Mouse (Mus musculus) CH12.LX (cell line): Measurements from ENCODE around the gene Fgfr2. TPM values are rescaled to one million over a fixed set of nuclear protein-coding genes. Genes with fewer than 3 reads are reported as not detected.

ENCODE experiments used
- DNase-seq: peaks from one replicate; pipeline ENCODE4 v3.0.0-alpha.2; 2013; ENCODE audit errors: extremely low read depth
- H3K27ac ChIP-seq: 2 replicates; pipeline ENCODE4 v1.5.1; 2012; ENCODE audit warnings: low read depth, mild to moderate bottlenecking, control low read depth, moderate library complexity; ENCODE audit not compliant: insufficient read depth
- H3K27me3 ChIP-seq: replicated peaks from 2 replicates; pipeline ENCODE3; 2012; ENCODE audit warnings: inconsistent platforms
- H3K36me3 ChIP-seq, 2 experiments: replicated peaks in 1 of 2; 2 replicates each; pipeline versions ENCODE3 to v1.6.1; 2012; ENCODE audit warnings: inconsistent platforms in 1 of 2, low read length in 1 of 2, mild to moderate bottlenecking in 1 of 2, mixed read lengths in 1 of 2, moderate library complexity in 1 of 2; ENCODE audit not compliant: control insufficient read depth in 1 of 2, insufficient read depth in 1 of 2
- H3K4me1 ChIP-seq, 2 experiments: 2 replicates each; pipeline ENCODE4 v1.6.1; 2012; ENCODE audit warnings: inconsistent platforms in 1 of 2, moderate library complexity in 1 of 2; ENCODE audit not compliant: insufficient read depth in 2 of 2, control insufficient read depth in 1 of 2
- H3K4me2 ChIP-seq: 2 replicates; pipeline ENCODE4 v1.6.1; 2012; ENCODE audit warnings: low read depth, mild to moderate bottlenecking, control low read depth; ENCODE audit not compliant: poor library complexity, insufficient read depth, severe bottlenecking
- H3K4me3 ChIP-seq, 3 experiments: fragments of 150-350 bp in 1 of 3; sonication (generic) in 1 of 3; replicated peaks in 1 of 3; 2 replicates each; pipeline versions ENCODE3 to v1.5.1; 2011 to 2012; ENCODE audit warnings: low read depth in 2 of 3, low read length in 2 of 3, mild to moderate bottlenecking in 2 of 3, moderate library complexity in 2 of 3, control low read depth in 1 of 3, improper control_type of control experiment in 1 of 3, inconsistent platforms in 1 of 3, mixed read lengths in 1 of 3; ENCODE audit not compliant: poor library complexity in 1 of 3
- H3K79me2 ChIP-seq: replicated peaks from 2 replicates; pipeline ENCODE4 v1.6.1; 2012; ENCODE audit warnings: mild to moderate bottlenecking, moderate library complexity; ENCODE audit not compliant: control insufficient read depth, poor library complexity, insufficient read depth, severe bottlenecking; ENCODE audit errors: extremely low read depth
- H3K9ac ChIP-seq: 2 replicates; pipeline ENCODE4 v1.6.1; 2012; ENCODE audit warnings: low read depth, mild to moderate bottlenecking, control low read depth, moderate library complexity; ENCODE audit not compliant: insufficient read depth
- H3K9me3 ChIP-seq: replicated peaks from 2 replicates; pipeline ENCODE3; 2012; ENCODE audit warnings: low read length, inconsistent platforms, mixed read lengths
- CHD2 ChIP-seq: IDR thresholded peaks from 2 replicates; pipeline ENCODE4 v1.6.1; 2011; ENCODE audit warnings: low read length, improper control_type of control experiment
- CTCF ChIP-seq, 2 experiments: IDR thresholded peaks in 1 of 2; conservative IDR thresholded peaks in 1 of 2; 2 replicates each; pipeline ENCODE4 v1.5.1; 2011 to 2012; ENCODE audit warnings: low read depth in 2 of 2, low read length in 2 of 2, improper control_type of control experiment in 1 of 2, inconsistent platforms in 1 of 2, mild to moderate bottlenecking in 1 of 2, moderate library complexity in 1 of 2
- ELF1 ChIP-seq: IDR thresholded peaks from 2 replicates; pipeline ENCODE4 v1.6.1; 2014; ENCODE audit warnings: low read depth, mild to moderate bottlenecking, inconsistent platforms, low read length, improper control_type of control experiment
- JUN ChIP-seq: IDR thresholded peaks from 2 replicates; pipeline ENCODE4 v1.6.1; 2011; ENCODE audit warnings: low read depth, mild to moderate bottlenecking, low read length, improper control_type of control experiment, moderate library complexity; ENCODE audit not compliant: insufficient read depth
- MXI1 ChIP-seq: IDR thresholded peaks from 2 replicates; pipeline ENCODE4 v1.6.1; 2011; ENCODE audit warnings: mild to moderate bottlenecking, low read depth, low read length, improper control_type of control experiment
- NRF1 ChIP-seq: IDR thresholded peaks from 2 replicates; pipeline ENCODE4 v1.6.1; 2014; ENCODE audit warnings: low read depth, mild to moderate bottlenecking, inconsistent platforms, low read length, improper control_type of control experiment, moderate library complexity
- POLR2A ChIP-seq: IDR thresholded peaks from 2 replicates; pipeline ENCODE4 v1.6.1; 2011; ENCODE audit warnings: low read depth, mild to moderate bottlenecking, improper control_type of control experiment, low read length
- RCOR1 ChIP-seq: conservative IDR thresholded peaks from 2 replicates; pipeline ENCODE4 v1.6.1; 2012; ENCODE audit warnings: low read depth, mild to moderate bottlenecking, inconsistent platforms, low read length, improper control_type of control experiment
- SIN3A ChIP-seq: IDR thresholded peaks from 2 replicates; pipeline ENCODE4 v1.6.1; 2012; ENCODE audit warnings: low read length, improper control_type of control experiment, inconsistent platforms
- TBP ChIP-seq: conservative IDR thresholded peaks from 2 replicates; pipeline ENCODE4 v1.6.1; 2011; ENCODE audit warnings: low read depth, low read length, improper control_type of control experiment
- ZKSCAN1 ChIP-seq: IDR thresholded peaks from 2 replicates; pipeline ENCODE4 v1.6.1; 2012; ENCODE audit warnings: low read depth, inconsistent platforms, low read length, improper control_type of control experiment, borderline replicate concordance
- ZMIZ1 ChIP-seq: IDR thresholded peaks from 2 replicates; pipeline ENCODE4 v1.6.1; 2012; ENCODE audit warnings: low read depth, mild to moderate bottlenecking, inconsistent platforms, low read length, improper control_type of control experiment
- dilution Hi-C: fragments of 300-500 bp; cut with MboI; formaldehyde crosslinking; loops from 2 replicates; pipeline ENCODE4 v1.14.3; 2020; ENCODE audit warnings: low sequenced_read_pairs; ENCODE audit not compliant: extremely low pct_unique_long_range_greater_than_20kb, extremely low pct_ligation_motif_present
- in situ Hi-C: fragments of 300-500 bp; cut with MboI; formaldehyde crosslinking; loops from 3 replicates; pipeline ENCODE4 v1.14.3; 2019; ENCODE audit warnings: low sequenced_read_pairs, low pct_ligation_motif_present, low pct_unique_long_range_greater_than_20kb, mixed read lengths
- polyA plus RNA-seq: library from polyadenylated mRNA; unstranded; fragments of >175 nt; gene quantifications from 2 replicates; pipeline ENCODE4 v1.2.1, GENCODE M21; 2012; ENCODE audit warnings: low read depth; ENCODE audit not compliant: insufficient read length
- total RNA-seq, 2 experiments: library from RNA; depleted of rRNA; stranded (reverse); fragments of 300-350 nt in 1 of 2; fragments of >200 nt in 1 of 2; gene quantifications; 2 replicates each; pipeline ENCODE4 v1.2.3; 2012 to 2014

Fgfr2 gene
- total and polyA plus RNA-seq, 3 experiments = not detected

GRCm38 (mm10) chr7:132972079-132972478 lies 151.1 kb downstream of the Fgfr2 start:
- Histone ChIP-seq H3K9me3 (no peaks in the 10 kb centered on the region), H3K9ac (no peak overlapping the region), H3K36me3 (peaks cover 8 to 50% of the 10 kb centered on the region in 2 experiments), H3K4me1 (no peaks in the 10 kb centered on the region), H3K27ac (no peak overlapping the region), H3K27me3 (no peaks in the 10 kb centered on the region), H3K79me2 (no peaks in the 10 kb centered on the region), H3K4me3 (no peak overlapping the region), H3K4me2 (no peak overlapping the region)
- in situ Hi-C loops (no loop called here), dilution Hi-C loops (no loop called here)
- DNase-seq = no peak
- TF ChIP-seq CHD2 (no peak), ZMIZ1 (no peak), SIN3A (no peak), POLR2A (no peak)

DNA sequence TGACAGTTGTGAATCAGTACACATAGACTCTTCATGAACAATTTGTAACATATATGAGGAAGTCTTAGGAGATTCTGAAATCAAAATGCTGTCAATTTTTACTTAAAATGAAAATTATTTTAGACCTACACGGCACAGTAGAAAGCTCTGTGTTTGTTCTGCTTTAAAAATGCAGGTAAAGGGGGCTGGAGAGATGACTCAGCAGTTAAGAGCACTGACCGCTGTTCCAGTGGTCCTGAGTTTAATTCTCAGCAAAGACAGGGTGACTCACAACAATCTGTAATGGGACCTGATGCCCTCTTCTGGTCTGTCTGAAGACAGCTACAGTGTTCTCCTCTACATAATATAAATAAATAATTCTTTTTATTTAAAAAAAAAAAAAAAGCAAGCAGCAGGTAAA lies 157.4 kb downstream of the Fgfr2 start:
- Histone ChIP-seq H3K9ac (no peak overlapping the region), H3K79me2 (0 out of 2 replicates have a peak, but pooled peaks cover 2% of the 10 kb centered on the region), H3K27ac (no peak overlapping the region), H3K9me3 (no peaks in the 10 kb centered on the region), H3K4me2 (no peak overlapping the region), H3K27me3 (no peaks in the 10 kb centered on the region), H3K4me3 (no peak overlapping the region), H3K36me3 (peaks cover 2 to 25% of the 10 kb centered on the region in 2 experiments), H3K4me1 (peaks cover 0 to 15% of the 10 kb centered on the region in 2 experiments; a peak in 2 of 4 replicates)
- dilution Hi-C loops (no loop called here), in situ Hi-C loops (loop anchor here (5.0 kb wide), 1 partner anchor 33 kb away; the partner anchor contains the start of gene Zranb1)
- DNase-seq = no peak
- TF ChIP-seq POLR2A = no peak
- TF ChIP-seq NRF1 = no peak
- TF ChIP-seq RCOR1 = no peak
- TF ChIP-seq CTCF (conservative IDR thresholded peaks at IDR 0.05 in 1 of 2, IDR thresholded peaks at IDR 0.05 in 1 of 2; ENCODE audit: low read depth in 2 of 2, low read length in 2 of 2) = 0 out of 4 replicates have a peak, but pooled peaks of 1 of the 2 experiments have one; percentile 8
- no peak for TF ChIP-seq ELF1

DNA sequence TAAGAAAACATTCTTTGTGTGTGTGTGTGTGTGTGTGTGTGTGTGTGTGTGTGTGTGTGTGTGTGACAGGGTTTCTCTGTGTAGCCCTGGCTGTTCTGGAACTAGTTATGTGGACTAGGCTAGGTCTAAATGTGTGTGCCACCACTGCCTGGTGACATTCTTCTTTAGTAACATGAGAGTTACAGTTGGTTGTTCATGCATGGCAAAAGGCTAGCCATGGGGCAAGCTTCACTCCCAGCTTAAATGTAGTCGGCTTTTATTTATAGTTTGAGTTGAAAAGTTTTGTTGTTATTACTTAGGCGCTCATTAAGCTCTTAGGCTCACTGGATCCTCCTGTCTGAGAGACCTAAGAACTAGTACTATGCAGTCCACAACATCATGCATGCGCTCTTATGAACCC lies 158.8 kb downstream of the Fgfr2 start:
- Histone ChIP-seq H3K9ac (no peak overlapping the region), H3K4me3 (no peak overlapping the region), H3K36me3 (peaks cover 2 to 22% of the 10 kb centered on the region in 2 experiments), H3K4me1 (peaks cover 0 to 15% of the 10 kb centered on the region in 2 experiments; a peak in 2 of 4 replicates), H3K9me3 (no peaks in the 10 kb centered on the region), H3K4me2 (no peak overlapping the region), H3K27ac (no peak overlapping the region), H3K27me3 (no peaks in the 10 kb centered on the region), H3K79me2 (0 out of 2 replicates have a peak, but pooled peaks cover 2% of the 10 kb centered on the region)
- dilution Hi-C loops (no loop called here), in situ Hi-C loops (no loop called here)
- DNase-seq = no peak
- no peak for TF ChIP-seq RCOR1
- TF ChIP-seq JUN = no peak
- TF ChIP-seq TBP = no peak
- no peak for TF ChIP-seq ZKSCAN1
- no peak for TF ChIP-seq MXI1
